Mouse (Mus musculus) midbrain, embryonic 16.5 days (tissue): ENCODE data around the gene Ank. TPM values are rescaled to one million over a fixed set of nuclear protein-coding genes. Genes with fewer than 3 reads are reported as not detected.

Experiments
- ATAC-seq: fragments of 200-750 bp; cut with Nextera tagmentation; 2 replicates; pipeline ENCODE4 v1.8.0; 2017; ENCODE audit warnings: moderate TSS enrichment
- H3K27ac ChIP-seq: fragments of 300-500 bp; sonication (generic); 2 replicates; pipeline ENCODE4 v1.5.1; 2014; ENCODE audit warnings: mild to moderate bottlenecking, low read length, mixed read lengths
- H3K27me3 ChIP-seq: fragments of 300-500 bp; sonication (generic); 2 replicates; pipeline ENCODE4 v1.6.1; 2014; ENCODE audit warnings: low read depth, low read length, mixed read lengths; ENCODE audit not compliant: control insufficient read depth, insufficient read depth
- H3K36me3 ChIP-seq: fragments of 300-500 bp; sonication (generic); 2 replicates; pipeline ENCODE4 v1.6.1; 2014; ENCODE audit warnings: mild to moderate bottlenecking, low read length, moderate library complexity, mixed read lengths; ENCODE audit not compliant: control insufficient read depth, insufficient read depth
- H3K4me1 ChIP-seq: fragments of 300-500 bp; sonication (generic); 2 replicates; pipeline ENCODE4 v1.6.1; 2014; ENCODE audit warnings: mild to moderate bottlenecking, low read length, mixed read lengths; ENCODE audit not compliant: control insufficient read depth, insufficient read depth
- H3K4me2 ChIP-seq: fragments of 300-500 bp; sonication (generic); 2 replicates; pipeline ENCODE4 v1.6.1; 2014; ENCODE audit warnings: mild to moderate bottlenecking, low read length, mixed read lengths
- H3K4me3 ChIP-seq: fragments of 300-500 bp; sonication (generic); 2 replicates; pipeline ENCODE4 v1.5.1; 2014; ENCODE audit warnings: low read depth, mild to moderate bottlenecking, low read length, moderate library complexity, mixed read lengths
- H3K9ac ChIP-seq: fragments of 300-500 bp; sonication (generic); 2 replicates; pipeline ENCODE4 v1.6.1; 2014; ENCODE audit warnings: low read depth, low read length, mixed read lengths
- H3K9me3 ChIP-seq: fragments of 300-500 bp; sonication (generic); replicated peaks from 2 replicates; pipeline ENCODE4 v1.6.1; 2014; ENCODE audit warnings: mild to moderate bottlenecking, low read length, mixed read lengths; ENCODE audit not compliant: control insufficient read depth, poor library complexity, severe bottlenecking
- WGBS: fragments of 180-500 bp; shearing (Covaris S2); extraction: QIAGEN DNeasy Blood & Tissue Kit; methylation state at CpG from one replicate; pipeline ENCODE4 v1.1.7; 2014; 5-methylcytosine and 5-hydroxymethylcytosine counted together
- polyA plus RNA-seq: library from polyadenylated mRNA; unstranded; fragments of >200 nt; fragmentation: Nextera tagmentation; extraction: Ambion mirVana; gene quantifications from 2 replicates; pipeline ENCODE4 v1.2.1, GENCODE M21; 2015

Ank gene
- polyA plus RNA-seq, 1 experiment from 2014 or later: 15.7 TPM

GRCm38 (mm10) chr15:27577915-27578780 is 111.7 kb downstream of the Ank start:
- Histone ChIP-seq H3K9ac (no peak overlapping the region), H3K9me3 (no peaks in the 10 kb centered on the region), H3K4me3 (no peak overlapping the region), H3K27me3 (no peaks in the 10 kb centered on the region), H3K4me1 (no peaks in the 10 kb centered on the region), H3K4me2 (no peak overlapping the region), H3K36me3 (no peaks in the 10 kb centered on the region; the same call in 1 of the 2 replicates), H3K27ac (no peak overlapping the region)
- ATAC-seq: no peak
- WGBS: 84% methylated on average over 16 of the region's 16 CpGs

- WGBS: 96% methylated on average over 6 of the region's 6 CpGs
- no peak overlapping the region for H3K4me2 ChIP-seq
- no peak overlapping the region for H3K27ac ChIP-seq
- no peaks in the 10 kb centered on the region for H3K27me3 ChIP-seq
- H3K4me3 ChIP-seq: no peak overlapping the region
- no peak overlapping the region for H3K9ac ChIP-seq
- H3K9me3 ChIP-seq: no peaks in the 10 kb centered on the region
- no peak for ATAC-seq
- H3K4me1 ChIP-seq: no peaks in the 10 kb centered on the region
- H3K36me3 ChIP-seq: peaks cover 5% of the 10 kb centered on the region
These were observed 112.4 kb downstream of the Ank start for GRCm38 (mm10) chr15:27578918-27579317.

- peaks cover 5% of the 10 kb centered on the region for H3K36me3 ChIP-seq
- no peaks in the 10 kb centered on the region for H3K4me1 ChIP-seq
- no peak overlapping the region for H3K4me2 ChIP-seq
- H3K4me3 ChIP-seq: no peak overlapping the region
- H3K27me3 ChIP-seq: no peaks in the 10 kb centered on the region
- H3K27ac ChIP-seq: no peak overlapping the region
- no peaks in the 10 kb centered on the region for H3K9me3 ChIP-seq
- WGBS: 88% methylated on average over 2 of the region's 2 CpGs
- H3K9ac ChIP-seq: no peak overlapping the region
- no peak for ATAC-seq
These were observed 113.4 kb downstream of the Ank start for GRCm38 (mm10) chr15:27579853-27580252.

- H3K36me3 ChIP-seq: peaks cover 5% of the 10 kb centered on the region
- ATAC-seq: no peak
- H3K9ac ChIP-seq: no peak overlapping the region
- H3K4me1 ChIP-seq: no peaks in the 10 kb centered on the region
- WGBS: 76% methylated on average over 2 of the region's 2 CpGs
- H3K4me2 ChIP-seq: no peak overlapping the region
- no peak overlapping the region for H3K27ac ChIP-seq
- no peaks in the 10 kb centered on the region for H3K27me3 ChIP-seq
- H3K4me3 ChIP-seq: no peak overlapping the region
- H3K9me3 ChIP-seq: no peaks in the 10 kb centered on the region
These were observed 114.3 kb downstream of the Ank start for GRCm38 (mm10) chr15:27580771-27581170.

GRCm38 (mm10) chr15:27581640-27582039 is 115.2 kb downstream of the Ank start:
- H3K4me2 ChIP-seq: no peak overlapping the region
- no peak overlapping the region for H3K27ac ChIP-seq
- no peak overlapping the region for H3K9ac ChIP-seq
- H3K36me3 ChIP-seq: peaks cover 5% of the 10 kb centered on the region
- no peak overlapping the region for H3K4me3 ChIP-seq
- no peaks in the 10 kb centered on the region for H3K4me1 ChIP-seq
- whole genome bisulfite sequencing: 20% methylated on average over 3 of the region's 3 CpGs
- no peak for ATAC-seq
- H3K27me3 ChIP-seq: no peaks in the 10 kb centered on the region
- H3K9me3 ChIP-seq: no peaks in the 10 kb centered on the region

- Histone ChIP-seq H3K4me2 (no peak overlapping the region), H3K27me3 (no peaks in the 10 kb centered on the region), H3K9ac (no peak overlapping the region), H3K36me3 (peaks cover 5% of the 10 kb centered on the region), H3K27ac (no peak overlapping the region), H3K4me3 (no peak overlapping the region), H3K4me1 (no peaks in the 10 kb centered on the region), H3K9me3 (no peaks in the 10 kb centered on the region)
- ATAC-seq: no peak
- 88% methylated on average over 3 of the region's 3 CpGs for WGBS
These were observed 116.0 kb downstream of the Ank start for GRCm38 (mm10) chr15:27582428-27582827.

- no peak for ATAC-seq
- no peak overlapping the region for H3K4me3 ChIP-seq
- H3K9me3 ChIP-seq: no peaks in the 10 kb centered on the region
- no peak overlapping the region for H3K9ac ChIP-seq
- peaks cover 5% of the 10 kb centered on the region for H3K36me3 ChIP-seq
- no peak overlapping the region for H3K27ac ChIP-seq
- no peaks in the 10 kb centered on the region for H3K27me3 ChIP-seq
- no peak overlapping the region for H3K4me2 ChIP-seq
- no peaks in the 10 kb centered on the region for H3K4me1 ChIP-seq
- 83% methylated on average over 4 of the region's 4 CpGs for WGBS
These were observed 116.6 kb downstream of the Ank start for GRCm38 (mm10) chr15:27583042-27583441.

- WGBS: 94% methylated on average over 6 of the region's 6 CpGs
- no peak overlapping the region for H3K9ac ChIP-seq
- H3K36me3 ChIP-seq: peaks cover 5% of the 10 kb centered on the region; the same call in 1 of the 2 replicates
- no peaks in the 10 kb centered on the region for H3K9me3 ChIP-seq
- no peak overlapping the region for H3K27ac ChIP-seq
- no peak overlapping the region for H3K4me3 ChIP-seq
- H3K27me3 ChIP-seq: no peaks in the 10 kb centered on the region
- H3K4me2 ChIP-seq: no peak overlapping the region
- H3K4me1 ChIP-seq: no peaks in the 10 kb centered on the region
- ATAC-seq: no peak
These were observed 117.1 kb downstream of the Ank start for GRCm38 (mm10) chr15:27583620-27584019.

GRCm38 (mm10) chr15:27585466-27586092 is 119.1 kb downstream of the Ank start:
- no peak overlapping the region for H3K4me3 ChIP-seq
- H3K27ac ChIP-seq: no peak overlapping the region
- H3K27me3 ChIP-seq: no peaks in the 10 kb centered on the region
- WGBS: 88% methylated on average over 4 of the region's 4 CpGs
- no peak for ATAC-seq
- peaks cover 5% of the 10 kb centered on the region; the same call in 1 of the 2 replicates for H3K36me3 ChIP-seq
- no peak overlapping the region for H3K9ac ChIP-seq
- no peak overlapping the region for H3K4me2 ChIP-seq
- no peaks in the 10 kb centered on the region for H3K9me3 ChIP-seq
- no peaks in the 10 kb centered on the region for H3K4me1 ChIP-seq
